Mouse (Mus musculus): ENCODE data around the gene Lonp2.

Gene Lonp2

GRCm38 (mm10) chr8:86624915-86625314 is 1.1 kb downstream of the Lonp2 start:
- DNase-seq: peak; percentile 23

- no peak for DNase-seq
These were observed 6.4 kb downstream of the Lonp2 start for GRCm38 (mm10) chr8:86630212-86630611.

GRCm38 (mm10) chr8:86631395-86631794 is 7.6 kb downstream of the Lonp2 start:
- DNase-seq: no peak

- DNase-seq: no peak
These were observed 14.0 kb downstream of the Lonp2 start for GRCm38 (mm10) chr8:86637826-86638225.

- no peak for DNase-seq
These were observed 15.1 kb downstream of the Lonp2 start for GRCm38 (mm10) chr8:86638981-86639380.

GRCm38 (mm10) chr8:86642682-86643081 is 18.8 kb downstream of the Lonp2 start:
- DNase-seq: no peak

GRCm38 (mm10) chr8:86644661-86645060 is 20.8 kb downstream of the Lonp2 start:
- DNase-seq: no peak

GRCm38 (mm10) chr8:86647771-86648170 is 23.9 kb downstream of the Lonp2 start:
- DNase-seq: no peak

GRCm38 (mm10) chr8:86651416-86651815 is 27.6 kb downstream of the Lonp2 start:
- DNase-seq: no peak

GRCm38 (mm10) chr8:86652546-86652945 is 28.7 kb downstream of the Lonp2 start:
- no peak for DNase-seq

- no peak for DNase-seq
These were observed 30.7 kb downstream of the Lonp2 start for GRCm38 (mm10) chr8:86654578-86654977.

GRCm38 (mm10) chr8:86668750-86669149 is 44.9 kb downstream of the Lonp2 start:
- peak; percentile 28 for DNase-seq

- DNase-seq: no peak
These were observed 45.4 kb downstream of the Lonp2 start for GRCm38 (mm10) chr8:86669259-86669658.

GRCm38 (mm10) chr8:86686629-86687028 is 62.8 kb downstream of the Lonp2 start:
- DNase-seq: no peak

- no peak for DNase-seq
These were observed 68.3 kb downstream of the Lonp2 start for GRCm38 (mm10) chr8:86692107-86692506.

- DNase-seq: no peak
These were observed 70.2 kb downstream of the Lonp2 start for GRCm38 (mm10) chr8:86694011-86694410.

GRCm38 (mm10) chr8:86695703-86696102 is 71.9 kb downstream of the Lonp2 start:
- no peak for DNase-seq

GRCm38 (mm10) chr8:86698811-86699421 is 75.1 kb downstream of the Lonp2 start:
- DNase-seq: no peak

- DNase-seq: no peak
These were observed 75.6 kb downstream of the Lonp2 start for GRCm38 (mm10) chr8:86699471-86699870.

GRCm38 (mm10) chr8:86702453-86702852 is 78.6 kb downstream of the Lonp2 start:
- no peak for DNase-seq

GRCm38 (mm10) chr8:86705317-86705716 is 81.5 kb downstream of the Lonp2 start:
- no peak for DNase-seq

- no peak for DNase-seq
These were observed 82.9 kb downstream of the Lonp2 start for GRCm38 (mm10) chr8:86706756-86707155.

- DNase-seq: no peak
These were observed 84.0 kb downstream of the Lonp2 start for GRCm38 (mm10) chr8:86707873-86708272.

- DNase-seq: no peak
These were observed 88.8 kb downstream of the Lonp2 start for GRCm38 (mm10) chr8:86712594-86712993.

- no peak for DNase-seq
These were observed 89.8 kb downstream of the Lonp2 start for GRCm38 (mm10) chr8:86713407-86714188.

Data from kidney, adult 9 months (tissue).